Mouse (Mus musculus) monocyte, adult 2 months (primary cell): Measurements from ENCODE around the gene Ccdc63.
A peak's percentile ranks its signal among the peaks of the same experiment; 100 is the strongest.
"Not testable (repeated sequence)": the region's sequence is repeated elsewhere in the genome, so short reads cannot be mapped to it uniquely, and the experiment has no call there.

Source experiments
- DNase-seq, 2 experiments: peaks; one replicate each; pipeline ENCODE4 v3.0.0; 2022; ENCODE audit warnings: low spot score in 2 of 2, low read depth in 1 of 2

Gene Ccdc63

DNA sequence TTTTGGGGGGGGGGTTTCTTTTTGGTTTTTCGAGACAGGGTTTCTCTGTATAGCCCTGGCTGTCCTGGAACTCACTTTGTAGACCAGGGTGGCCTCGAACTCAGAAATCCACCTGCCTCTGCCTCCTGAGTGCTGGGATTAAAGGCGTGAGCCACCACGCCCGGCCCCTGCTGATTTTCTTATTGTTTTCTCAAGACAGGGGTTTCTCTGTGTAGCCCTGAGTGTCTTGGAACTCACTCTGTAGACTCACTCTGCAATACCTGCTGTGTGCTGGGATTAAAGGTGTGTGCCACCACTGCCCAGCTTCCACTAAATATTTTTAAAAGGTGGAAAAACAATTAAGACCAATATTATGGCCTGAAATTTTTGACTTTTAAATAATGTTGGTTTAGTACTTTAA, 11.9 kb upstream of the Ccdc63 start:
- not testable (repeated sequence) for DNase-seq

DNA sequence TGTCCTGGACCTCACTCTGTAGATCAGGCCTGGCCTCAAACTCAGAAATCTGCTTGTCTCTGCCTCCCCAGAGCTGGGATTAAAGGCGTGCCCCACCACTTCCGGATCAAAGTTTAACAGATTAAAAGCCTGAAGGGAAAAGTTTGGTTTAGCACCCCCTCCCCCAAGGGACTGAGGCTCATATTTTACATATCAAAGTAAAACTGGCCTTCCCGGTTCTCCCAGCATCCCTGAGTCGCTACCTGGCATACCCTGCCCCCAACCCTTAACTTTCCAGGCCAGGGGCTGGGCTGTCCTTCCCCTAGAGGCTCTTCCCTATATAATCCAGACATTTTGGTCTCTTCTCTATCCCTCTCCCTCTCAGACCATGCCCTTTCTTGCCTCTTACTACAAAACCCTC, 8.6 kb upstream of the Ccdc63 start:
- no peak for DNase-seq

DNA sequence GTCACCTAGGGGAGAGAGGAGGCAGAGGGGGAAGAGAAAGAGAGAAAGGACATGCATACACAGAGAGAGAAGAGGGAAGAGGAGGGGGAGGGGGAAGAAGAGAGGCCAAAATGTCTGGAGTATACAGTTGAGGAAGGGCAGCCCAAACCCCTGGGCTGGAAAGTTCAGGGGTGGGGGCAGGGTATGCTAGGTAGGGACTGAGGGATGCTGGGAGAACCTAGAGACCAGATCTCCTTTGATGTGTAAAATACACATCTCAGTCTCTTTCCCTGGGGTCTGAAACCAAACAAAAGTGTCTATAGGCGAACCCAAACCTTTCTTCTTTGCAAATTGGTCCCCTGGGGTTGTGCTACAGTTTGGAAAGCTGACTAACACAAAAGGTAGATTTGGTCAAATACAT, 7.5 kb upstream of the Ccdc63 start:
- DNase-seq: no peak

DNA sequence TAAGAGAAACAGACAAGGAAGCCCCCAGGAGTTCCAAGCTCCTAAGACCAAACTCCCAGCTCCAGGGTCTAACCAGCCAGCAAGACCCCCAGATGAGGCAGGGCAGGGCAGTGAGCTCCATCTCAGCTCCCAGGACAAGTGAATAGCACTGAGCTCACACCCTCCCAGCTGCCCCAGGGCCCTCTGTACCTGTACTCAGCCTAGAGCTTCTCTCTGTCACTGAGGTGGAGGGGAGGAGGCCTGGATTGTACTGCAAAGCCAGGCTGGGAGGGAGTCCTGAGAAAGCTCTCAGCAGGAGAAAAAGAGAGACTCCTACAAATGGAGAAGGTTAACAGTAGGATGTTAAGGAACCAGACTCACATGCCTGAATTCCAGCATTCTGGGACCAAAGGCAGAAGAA, 6.0 kb upstream of the Ccdc63 start:
- no peak for DNase-seq

DNA sequence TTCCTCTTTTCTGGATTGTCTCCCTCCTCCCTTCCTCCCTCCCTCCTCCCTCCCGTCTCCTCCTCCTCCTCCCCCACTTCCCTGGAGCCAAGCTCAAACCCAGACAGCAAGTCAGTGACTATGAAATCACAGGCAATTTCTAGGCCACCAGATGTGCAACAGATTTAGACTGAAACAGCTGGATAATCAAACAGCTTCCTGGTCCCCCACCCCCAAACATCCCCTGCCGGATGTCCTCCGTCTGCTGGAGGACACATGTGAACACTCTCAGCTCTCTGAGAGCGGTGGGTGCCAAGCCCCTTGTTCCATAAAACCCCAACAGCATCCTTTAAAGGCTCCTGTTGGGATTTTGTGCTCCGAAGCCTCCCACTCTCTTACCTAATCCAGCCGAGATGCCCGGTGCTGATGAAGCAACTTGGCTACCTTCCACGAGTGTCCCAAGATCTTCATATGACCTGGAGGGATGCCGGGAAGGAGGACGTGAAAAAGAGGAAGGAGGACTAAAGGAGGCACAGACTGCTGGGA, 5.5 kb upstream of the Ccdc63 start:
- DNase-seq: peak in 1 of 2 experiments; percentile 53

DNA sequence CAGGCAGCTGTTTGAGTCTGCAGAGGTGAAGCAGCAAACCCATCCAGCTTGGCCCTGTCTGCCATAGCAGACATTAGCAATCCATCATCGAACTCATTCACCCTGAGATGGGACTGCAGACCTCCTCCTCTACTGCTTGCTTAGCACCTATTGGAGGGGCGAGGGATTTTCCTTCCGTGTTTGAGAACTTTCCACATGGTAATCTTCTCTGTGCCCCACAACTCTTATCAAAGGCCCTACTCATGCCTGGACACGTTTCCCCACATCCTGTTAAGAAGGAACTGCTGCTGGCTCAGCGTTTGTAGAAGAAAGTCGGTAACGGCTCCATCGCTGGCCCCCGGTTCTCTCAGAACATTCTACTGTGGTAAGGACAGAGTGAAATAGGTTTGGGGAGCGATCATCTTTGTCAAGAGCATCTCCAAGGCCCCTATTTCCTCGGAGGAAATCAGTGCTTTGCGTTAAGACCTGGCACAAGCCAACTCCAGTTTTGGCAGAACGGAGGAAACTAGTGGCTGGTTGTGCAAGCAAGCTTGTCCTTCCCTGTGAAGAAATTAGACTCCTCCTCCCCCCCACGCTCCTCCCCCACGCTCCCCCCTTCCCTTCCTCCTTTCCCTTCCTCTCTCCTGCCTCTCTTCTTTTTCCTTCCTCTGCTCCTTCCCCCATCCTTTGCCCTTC, 4.9 kb upstream of the Ccdc63 start:
- DNase-seq: no peak

DNA sequence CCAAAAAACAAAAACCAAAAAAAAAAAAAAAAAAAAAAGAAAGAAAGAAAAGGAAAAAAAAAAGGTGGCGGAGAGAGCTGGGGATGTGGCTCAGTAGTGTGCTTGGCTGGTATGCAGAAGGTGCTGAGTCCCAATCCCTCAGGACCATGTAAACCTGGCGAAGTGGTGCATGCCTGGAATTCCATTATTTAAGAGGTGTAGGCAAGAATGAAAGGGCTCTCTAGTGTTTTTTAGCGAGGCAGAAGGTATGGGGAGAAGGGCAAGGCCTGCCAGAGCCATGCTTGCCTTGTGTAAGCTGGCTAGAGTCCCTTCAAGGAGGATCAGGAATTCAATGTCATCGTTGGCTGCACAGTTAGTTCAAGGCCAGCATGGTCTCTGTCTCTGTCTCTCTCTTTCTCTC, 4.2 kb upstream of the Ccdc63 start:
- DNase-seq: no peak

DNA sequence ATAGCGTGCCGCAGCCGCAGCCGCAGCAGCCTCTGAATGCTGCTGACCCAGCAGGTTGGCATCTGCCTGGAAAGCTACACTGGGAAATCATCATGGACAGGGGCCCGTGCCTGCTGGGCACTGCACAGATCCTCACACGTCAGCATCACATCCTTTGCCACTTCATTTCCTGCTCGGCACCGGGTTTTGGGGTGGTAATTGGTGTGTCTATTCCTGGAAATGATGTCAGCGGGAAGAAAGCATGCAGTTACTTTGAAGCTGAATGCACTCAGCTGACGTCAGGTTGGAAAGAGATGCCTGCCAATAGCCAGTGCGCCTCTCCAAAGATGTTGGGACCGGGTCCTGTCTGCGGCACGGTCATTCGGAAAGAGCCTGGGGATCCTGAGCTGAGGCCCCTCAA, 2.9 kb upstream of the Ccdc63 start:
- no peak for DNase-seq

DNA sequence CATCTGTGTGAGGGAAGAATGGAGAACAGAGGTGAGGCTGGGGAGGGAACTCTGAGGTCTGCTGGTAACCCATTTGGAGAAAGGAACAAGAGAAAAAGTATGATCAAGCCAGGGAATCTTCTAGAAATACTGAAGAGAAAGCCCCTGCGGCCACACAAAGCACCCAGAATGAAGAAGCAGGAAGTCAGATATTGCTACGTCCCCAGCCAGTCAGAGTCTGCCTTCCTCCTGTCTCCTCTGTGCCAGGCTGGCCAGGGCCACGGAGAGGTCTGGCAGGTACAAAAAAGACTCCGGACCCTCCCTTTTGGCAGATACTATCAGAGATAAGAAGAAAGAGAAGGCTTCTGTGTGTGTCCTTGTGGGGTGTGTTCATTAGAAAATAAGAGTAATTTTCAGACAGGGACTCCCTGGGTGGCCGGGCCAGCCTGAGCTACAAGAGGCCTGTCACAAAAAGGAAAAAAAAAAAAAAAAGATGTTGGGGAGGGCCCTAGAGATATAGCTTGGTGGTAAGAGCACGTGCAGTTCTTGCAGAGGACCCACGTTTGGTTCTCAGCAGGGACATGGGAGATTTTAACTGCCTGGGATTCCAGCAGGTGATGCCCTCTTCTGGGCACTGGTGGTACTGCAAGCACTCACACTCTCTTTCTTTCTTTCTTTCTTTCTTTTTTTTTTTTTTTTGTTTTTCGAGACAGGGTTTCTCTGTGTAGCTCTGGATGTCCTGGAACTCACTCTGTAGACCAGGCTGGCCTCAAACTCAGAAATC, 1.8 kb upstream of the Ccdc63 start:
- DNase-seq: no peak

DNA sequence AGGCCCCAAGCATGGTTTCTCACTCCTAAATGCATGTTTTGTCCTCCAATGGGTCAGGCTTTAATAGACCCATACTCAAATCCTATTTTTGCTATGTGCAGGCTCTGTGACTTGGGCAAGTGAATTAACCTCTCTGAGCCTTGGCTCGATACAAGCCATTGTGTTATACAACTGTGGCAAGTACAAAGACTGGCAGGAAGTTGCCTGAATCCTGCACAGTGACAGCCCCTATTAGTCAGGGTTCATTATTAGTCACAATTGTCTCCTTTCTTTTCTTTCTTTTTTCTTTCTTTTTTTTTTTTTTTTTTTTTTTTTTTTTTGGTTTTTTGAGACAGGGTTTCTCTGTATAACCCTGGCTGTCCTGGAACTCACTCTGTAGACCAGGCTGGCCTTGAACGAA, 852 bp downstream of the Ccdc63 start:
- not testable (repeated sequence) for DNase-seq

DNA sequence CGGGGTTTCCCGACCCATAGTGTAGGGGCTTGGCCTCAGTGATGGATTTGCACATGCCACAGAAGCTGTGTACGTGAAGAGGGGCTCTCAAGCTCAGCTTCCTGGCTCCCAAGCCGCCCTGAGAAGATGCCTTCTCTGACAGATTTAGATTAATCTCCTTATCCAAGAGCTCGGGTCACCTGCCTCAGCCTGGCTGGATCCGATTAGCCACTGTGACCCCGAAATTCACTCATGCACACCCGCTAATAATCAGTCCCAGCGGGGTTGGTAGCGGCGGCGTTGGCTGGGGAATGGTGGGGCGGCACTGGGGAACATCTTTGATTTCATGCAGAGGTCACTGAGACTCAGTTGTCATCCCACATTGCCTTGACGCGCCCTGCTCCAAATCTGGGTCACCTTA, 1.8 kb downstream of the Ccdc63 start:
- no peak for DNase-seq

DNA sequence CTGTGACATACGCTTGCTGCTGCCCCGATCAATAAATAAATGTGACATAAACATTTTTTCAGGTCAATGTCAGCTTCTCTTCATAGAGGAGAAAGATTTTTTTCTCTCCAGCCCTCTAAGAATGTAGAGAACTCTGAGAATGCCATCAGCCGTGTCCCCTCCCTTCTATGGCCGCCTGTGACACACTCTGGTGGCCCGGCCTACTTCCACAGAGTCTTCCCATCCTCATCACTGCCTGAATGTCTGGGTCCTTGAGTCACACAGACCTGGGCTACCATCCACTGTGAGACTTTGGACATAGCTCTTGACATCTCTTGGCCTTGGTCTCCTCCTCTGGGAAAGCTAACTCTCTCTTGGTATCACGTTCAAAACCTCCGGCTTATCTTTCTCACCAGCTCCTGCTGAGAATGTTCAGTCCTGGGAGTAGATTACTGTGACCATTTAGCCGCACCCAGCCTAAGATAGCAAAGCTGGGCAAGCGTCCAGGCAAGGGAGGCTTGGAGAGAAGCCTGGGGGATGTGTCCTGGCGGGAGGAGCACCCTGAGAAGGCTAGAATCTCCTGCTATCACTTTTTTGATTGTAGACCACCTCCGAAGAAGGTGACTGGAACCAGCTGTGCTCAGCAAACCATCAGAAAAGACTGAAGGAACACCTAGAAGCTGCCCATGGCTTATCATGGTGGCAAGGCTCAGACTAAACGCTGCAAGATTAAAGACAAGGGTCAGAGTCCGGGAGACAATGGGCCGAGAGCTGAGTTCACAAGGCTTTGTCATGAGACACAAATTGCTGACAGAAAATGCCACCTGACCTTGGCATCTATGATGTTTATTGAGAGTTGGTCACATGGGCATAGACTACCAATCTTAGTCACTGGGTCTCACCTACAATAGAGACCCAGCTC, 3.9 kb downstream of the Ccdc63 start:
- DNase-seq: no peak

DNA sequence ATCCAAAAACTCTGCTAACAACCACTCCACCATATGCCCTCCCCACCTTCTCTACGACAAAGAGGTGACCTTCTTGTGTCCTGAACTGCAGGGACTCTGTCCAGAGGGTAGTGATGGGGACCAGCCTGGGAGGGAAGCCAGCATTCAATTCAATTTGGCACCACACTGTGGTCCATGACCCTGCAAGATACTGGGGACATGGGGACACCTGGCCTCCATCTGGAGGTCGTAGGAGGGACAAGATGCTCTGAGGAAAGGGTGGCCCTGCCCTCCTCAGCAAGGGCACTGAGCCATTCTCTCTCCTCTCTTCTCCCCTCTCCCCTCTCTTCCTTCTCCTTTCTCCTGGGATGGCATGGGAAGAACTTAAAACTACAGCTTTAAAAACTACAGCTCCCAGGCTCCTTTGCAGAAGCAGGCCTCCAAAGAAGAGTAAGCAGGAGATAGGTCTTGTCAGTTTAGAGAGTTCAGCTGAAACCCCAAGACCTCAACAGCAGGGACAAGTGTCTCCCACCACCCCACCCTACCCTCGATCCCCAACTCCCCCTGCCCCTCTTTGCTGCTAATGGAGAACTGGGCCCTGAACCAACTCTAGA, 5.2 kb downstream of the Ccdc63 start:
- no peak for DNase-seq

DNA sequence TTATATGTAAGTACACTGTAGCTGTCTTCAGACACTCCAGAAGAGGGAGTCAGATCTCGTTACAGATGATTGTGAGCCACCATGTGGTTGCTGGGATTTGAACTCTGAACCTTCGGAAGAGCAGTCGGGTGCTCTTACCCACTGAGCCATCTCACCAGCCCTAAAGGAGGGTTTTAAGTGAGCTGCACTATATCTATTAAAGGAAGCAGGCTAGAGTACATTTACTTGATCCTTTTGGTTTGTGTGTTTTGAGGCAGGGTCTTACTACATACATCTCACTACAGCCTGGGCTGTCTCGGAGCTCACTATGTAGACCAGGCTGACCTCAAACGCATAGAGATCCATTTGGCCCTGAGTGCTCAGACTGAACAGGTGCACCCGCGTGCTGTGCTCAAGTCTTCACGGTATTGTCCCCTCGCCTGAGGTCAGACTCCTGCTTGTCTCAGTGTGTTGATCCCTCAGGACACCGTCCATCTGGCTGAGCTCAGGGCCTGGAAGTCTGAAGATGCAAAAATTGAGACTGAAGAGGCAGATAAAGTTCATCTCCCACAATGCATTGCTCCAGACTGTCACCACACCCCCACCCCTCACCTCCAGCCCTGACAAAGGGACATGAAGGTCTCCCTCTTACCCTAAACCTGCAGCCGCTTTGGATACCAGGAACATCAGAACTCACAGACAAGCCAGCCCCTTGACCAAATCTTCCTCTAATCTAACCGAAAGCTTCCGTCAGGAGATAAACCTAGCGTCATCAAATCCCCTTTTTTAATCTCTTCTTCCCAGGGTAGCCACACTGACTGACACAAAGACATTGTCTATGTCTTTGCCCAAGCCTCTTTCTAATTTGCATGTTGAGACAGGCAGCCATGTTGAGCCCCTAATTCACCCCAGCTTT, 6.0 kb downstream of the Ccdc63 start:
- DNase-seq: no peak

DNA sequence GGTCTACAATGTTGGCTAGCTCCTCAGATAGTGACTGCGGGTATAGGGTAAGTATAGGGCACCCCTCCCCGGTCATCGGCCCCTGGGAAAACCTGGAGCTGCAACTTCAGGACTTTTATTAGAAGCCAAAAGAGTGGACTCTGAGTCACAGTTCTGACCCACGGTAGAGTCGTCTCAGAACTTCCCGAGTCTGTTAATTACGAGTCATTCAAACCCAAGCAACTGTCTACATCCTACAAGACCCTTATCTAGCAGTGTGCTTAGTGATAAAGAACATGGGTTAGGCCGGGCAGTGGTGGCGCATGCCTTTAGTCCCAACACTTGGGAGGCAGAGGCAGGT, 7.6 kb downstream of the Ccdc63 start:
- DNase-seq: no peak

DNA sequence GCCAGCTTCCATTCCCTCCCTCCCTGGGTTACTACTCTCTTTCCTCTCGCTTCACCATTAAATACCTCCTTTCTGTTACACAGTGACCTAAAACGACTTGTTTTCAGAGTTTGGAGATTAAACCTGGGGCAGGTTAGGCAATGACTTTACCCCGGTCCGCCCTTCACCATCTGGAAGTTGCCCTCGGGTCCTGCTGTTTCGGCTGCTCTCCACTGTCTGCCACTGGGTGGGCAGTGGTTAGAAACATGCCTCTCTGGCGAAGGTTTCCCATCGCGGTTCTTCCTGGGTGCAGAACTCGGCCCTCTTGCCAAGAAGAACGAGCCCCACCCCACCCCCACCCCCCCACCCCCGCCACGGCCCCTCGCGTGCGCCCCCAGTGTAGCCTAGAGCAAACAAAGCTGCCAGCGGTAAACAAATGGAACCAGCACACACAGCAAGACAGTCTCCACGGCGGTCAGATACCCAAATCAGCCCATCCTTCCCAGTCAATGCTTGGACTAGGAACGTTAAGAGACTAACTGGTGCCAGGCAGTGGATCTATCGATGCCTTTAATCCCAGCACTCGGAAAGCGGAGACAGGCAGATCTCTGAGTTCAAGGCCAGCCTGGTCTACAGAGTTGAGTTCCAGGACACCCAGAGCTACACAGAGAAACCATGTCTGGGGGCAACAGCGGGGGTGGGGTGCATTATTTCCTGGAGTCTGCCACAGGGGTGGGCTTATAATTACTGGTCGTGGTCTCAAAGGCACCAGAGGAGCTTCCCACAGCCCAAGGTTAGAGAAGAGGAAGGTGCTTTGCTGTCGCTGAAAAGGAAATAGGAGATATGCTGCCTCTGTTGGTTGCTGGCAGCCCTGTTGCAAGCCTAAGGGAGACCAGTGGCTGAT, 8.2 kb downstream of the Ccdc63 start:
- no peak for DNase-seq

DNA sequence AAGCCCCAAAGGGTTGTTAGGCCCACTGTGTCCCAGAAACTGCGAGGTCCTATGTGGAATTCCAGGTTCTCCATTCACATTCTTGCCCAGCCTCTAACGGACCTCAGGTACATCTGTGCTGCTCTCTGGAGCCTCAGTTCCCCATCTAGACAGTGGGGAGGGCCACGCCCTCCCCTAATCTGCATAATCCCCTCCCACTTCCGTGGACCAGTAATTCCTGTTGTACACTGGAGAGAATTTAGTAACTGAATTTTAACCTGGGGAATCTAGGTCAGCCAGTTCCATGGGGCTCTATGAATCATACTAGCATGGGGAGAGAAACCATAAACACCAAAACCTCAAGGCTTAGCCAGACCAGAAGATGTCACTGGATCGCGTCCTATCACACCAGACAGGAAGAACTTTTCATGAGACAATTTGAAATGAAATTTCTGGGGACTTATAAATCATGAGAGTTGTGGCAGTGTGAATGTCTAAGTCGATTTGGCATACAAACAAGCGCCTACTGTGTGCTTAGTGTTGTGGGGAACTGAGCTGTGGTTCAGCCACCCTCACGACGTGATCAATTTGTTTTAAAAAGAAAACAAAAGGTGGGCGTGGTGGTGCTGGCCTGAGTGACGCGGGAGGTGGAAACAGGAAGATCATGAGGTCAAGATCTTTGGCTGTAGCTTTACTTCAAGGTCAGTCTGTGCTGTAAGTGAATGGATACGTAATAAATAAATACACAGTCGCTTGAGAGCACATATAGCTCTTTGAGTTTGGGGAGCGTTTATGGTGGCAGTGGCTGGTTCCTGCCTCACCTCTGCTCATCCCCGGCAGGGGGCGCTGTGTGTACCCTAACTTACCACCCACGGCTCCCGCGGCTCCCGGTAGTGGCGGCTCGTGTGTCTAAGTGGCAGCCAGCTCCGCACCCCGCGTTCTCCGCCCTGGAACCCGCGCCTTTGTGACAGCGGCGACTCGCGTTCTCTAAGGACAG, 9.3 kb downstream of the Ccdc63 start:
- peak; percentile 54 to 84 for DNase-seq

DNA sequence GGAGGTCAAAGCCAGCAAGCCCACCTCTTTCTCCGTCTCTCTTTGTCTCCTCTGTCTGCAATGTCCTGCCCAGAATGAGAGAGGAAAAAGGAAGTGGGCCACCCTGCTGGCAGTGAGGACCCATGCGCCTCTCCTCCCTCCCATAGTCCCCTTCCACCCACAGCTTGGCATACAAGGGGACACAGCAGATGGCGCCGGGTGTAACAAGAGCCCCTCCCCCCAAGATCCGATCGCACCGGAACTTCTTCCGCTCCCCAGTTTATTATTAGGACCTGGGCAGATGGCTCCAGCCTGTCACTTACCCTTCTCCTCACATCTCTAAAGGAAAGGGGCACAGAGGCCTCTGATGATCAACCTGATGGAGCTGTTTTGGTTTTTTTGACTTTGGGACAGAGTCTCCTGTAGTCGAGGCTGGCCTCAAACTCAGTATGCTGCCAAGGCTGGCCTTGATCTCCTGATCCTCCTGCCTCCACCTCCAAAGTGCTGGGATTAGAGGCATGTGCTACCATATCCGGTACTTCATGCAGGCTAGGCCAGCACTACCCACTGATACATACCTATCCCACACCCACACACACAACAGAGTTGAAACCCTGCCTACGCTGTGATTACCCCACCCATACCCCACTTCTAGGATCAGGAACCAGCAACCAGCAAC, 10.2 kb downstream of the Ccdc63 start:
- no peak for DNase-seq
